Mouse (Mus musculus): ENCODE measurements at regions not wholly inside any gene's neighbourhood (a gene's known extent, or its start where the extent isn't known, plus 50 kb on each side); places are given as distances from the start of the nearest gene placed in this dataset.

DNA sequence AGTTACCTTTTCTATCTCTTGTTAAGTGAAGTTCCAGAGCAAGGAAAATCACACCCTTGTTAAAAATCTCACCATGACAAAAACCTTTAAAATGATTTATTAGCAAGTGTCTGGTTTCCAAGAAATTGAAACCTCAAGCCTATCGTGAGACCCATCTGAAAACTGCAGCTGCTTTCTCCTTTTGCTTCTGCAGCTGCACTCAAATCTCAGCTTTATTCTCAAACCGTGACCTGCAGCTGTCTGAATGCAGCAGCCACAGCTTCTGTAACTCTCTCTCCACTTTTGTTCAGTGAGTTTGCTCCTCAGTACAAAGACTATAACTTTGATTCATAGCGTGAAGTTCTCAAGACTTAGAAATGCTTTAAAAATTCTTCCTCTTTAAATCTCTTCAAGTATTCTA lies 713.3 kb upstream of the Pom121l12 start:
- DNase-seq (ENCODE audit: extremely low spot score, low spot score): peak; percentile 22

DNA sequence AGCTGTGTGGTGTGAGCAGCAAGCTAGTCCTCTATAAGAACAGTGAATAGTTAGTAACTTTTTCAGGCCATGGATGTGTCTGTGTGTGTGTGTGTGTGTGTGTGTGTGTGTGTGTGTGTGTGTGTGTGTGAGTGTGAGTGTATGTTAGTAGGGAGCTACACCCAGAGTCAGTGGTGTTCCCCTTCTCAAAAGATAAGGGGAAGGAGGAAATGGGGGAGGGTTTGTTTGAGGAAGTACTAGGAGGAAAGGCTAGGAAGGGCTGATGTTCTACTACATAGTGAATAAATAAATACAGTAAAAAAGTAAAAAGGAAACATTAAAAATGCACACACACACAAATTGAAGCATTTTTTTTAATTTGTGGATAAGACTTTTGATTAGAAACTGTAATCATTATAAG lies 705.8 kb upstream of the Pom121l12 start:
- DNase-seq (ENCODE audit: extremely low spot score, low spot score): no peak
